Mouse (Mus musculus) lung, adult 2 months (tissue): ENCODE results near the gene Gm17359.

Experiments used
- CTCF ChIP-seq: fragments of 200-500 bp; IDR thresholded peaks from 2 replicates; pipeline ENCODE4 v1.5.1; 2011; ENCODE audit warnings: mild to moderate bottlenecking, low read length, control low read depth; ENCODE audit not compliant: insufficient read depth
- POLR2A ChIP-seq: fragments of 200-500 bp; IDR thresholded peaks from 2 replicates; pipeline ENCODE4 v1.6.1; 2011; ENCODE audit warnings: low read depth, mild to moderate bottlenecking, control low read depth, low read length, borderline replicate concordance; ENCODE audit errors: extremely low read depth

- TF ChIP-seq CTCF, result no peak
- no peak for TF ChIP-seq POLR2A
These were observed 52.6 kb downstream of the Gm17359 start for GRCm38 (mm10) chr3:79389081-79389480.
